Mouse (Mus musculus): ENCODE data around the gene Taf12. TPM values are rescaled to one million over a fixed set of nuclear protein-coding genes. Genes with fewer than 3 reads are reported as not detected.

The Taf12 gene
- total RNA-seq (2015): 40.8 and 41.2 TPM in 2 replicates
- 49.0 and 74.5 TPM in 2 replicates for total RNA-seq (2017)

- peak; percentile 81 for ATAC-seq (ENCODE audit: poor library complexity, severe bottlenecking)
Measured at GRCm38 (mm10) chr4:132274156-132274862, at the start of gene Taf12. TSS of gene Taf12 (plus strand) at chr4:132274375.

DNA sequence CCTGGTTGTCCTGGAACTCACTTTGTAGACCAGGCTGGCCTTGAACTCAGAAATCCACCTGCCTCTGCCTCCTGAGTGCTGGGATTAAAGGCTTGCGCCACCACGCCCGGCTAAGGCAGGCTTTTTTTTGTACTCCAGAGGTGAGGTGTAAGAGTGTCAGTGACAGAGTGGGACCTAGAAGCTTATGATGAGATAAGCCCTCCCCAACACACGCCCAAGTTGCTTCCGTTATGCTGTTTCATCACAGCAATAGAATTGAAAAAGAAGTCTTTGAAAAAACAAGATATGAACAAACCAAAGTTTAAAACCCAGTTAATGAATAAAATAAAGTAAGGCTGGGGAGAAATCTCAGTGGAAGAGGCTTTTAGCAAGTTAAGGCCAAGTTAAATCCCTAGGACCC is 43.8 kb upstream of the Taf12 start:
- ATAC-seq (ENCODE audit: poor library complexity, severe bottlenecking): no peak

- no peak for ATAC-seq (ENCODE audit: poor library complexity, severe bottlenecking)
Measured at GRCm38 (mm10) chr4:132234710-132235109, 39.5 kb upstream of the Taf12 start.

DNA sequence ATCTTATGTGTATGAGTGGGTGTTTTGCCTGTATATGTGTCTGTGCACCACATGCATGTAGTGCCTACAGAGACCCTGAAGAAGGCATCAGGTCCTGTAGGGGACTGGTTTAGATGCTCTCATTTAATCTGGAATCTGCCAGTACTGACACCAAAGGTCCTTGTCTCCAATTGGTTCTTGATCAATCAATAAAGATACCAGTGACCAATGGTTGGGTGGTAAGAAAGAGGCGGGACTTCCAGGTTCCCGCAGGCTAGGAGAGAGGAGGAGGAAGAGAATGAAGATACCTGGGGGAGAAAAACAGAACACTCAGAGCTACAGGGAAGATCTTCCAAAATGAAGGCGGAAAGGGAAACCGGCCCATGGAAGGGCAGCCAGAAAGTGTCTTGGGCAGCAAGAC is 35.8 kb upstream of the Taf12 start:
- ATAC-seq (ENCODE audit: poor library complexity, severe bottlenecking): no peak

GRCm38 (mm10) chr4:132240367-132240766 is 33.8 kb upstream of the Taf12 start:
- no peak for ATAC-seq (ENCODE audit: poor library complexity, severe bottlenecking)

GRCm38 (mm10) chr4:132241208-132241607 is 33.0 kb upstream of the Taf12 start:
- ATAC-seq (ENCODE audit: poor library complexity, severe bottlenecking): 0 out of 2 replicates have a peak, but pooled peaks have one; percentile 24

- no peak for ATAC-seq (ENCODE audit: poor library complexity, severe bottlenecking)
Measured at GRCm38 (mm10) chr4:132245643-132246042, 28.5 kb upstream of the Taf12 start.

DNA sequence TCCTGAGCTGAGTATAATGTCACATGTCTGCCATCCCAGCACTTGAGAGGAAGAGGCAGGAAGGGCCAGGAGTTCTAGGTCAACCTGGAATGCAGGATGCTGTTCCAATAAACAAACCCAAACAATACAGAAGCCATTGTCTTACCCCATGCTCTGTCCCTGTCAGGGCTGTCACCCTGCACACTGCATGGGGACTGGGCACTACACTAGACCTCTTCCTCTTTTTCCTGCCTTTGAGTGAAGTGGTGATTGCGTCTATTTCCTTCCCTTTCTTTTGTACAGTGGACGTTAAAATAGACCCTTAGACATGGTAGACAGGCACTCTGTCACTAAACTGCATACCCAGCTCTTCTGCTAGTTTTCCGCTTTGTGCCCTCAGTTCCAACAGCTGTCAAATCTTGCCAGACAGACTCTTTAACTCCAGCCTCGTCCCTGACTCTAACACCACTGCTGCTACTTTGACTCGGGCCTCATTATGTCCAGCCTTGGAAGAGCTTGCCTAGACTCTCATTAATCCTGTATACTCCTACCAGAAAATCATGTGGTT is 26.7 kb upstream of the Taf12 start:
- peak; percentile 99 for ATAC-seq (ENCODE audit: poor library complexity, severe bottlenecking)

DNA sequence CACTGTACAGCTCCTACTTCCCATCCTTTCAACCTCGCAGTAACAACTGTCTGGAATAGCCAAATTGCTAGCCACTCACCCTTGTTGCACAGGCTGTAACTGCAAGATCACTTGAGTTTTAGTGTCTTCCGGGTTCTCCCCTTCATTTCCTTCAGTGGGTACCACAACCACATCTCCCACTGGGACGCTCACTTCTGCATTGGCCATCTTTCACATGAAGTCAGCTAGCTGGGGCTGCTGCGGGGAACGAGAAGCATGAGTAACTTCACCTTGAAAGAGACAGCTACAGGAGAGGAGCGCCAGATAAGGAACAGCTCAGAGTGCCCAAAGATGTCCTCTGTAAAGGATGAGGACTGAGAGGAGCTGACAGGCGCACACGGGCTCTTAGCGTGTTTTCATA is 22.6 kb upstream of the Taf12 start:
- no peak for ATAC-seq (ENCODE audit: poor library complexity, severe bottlenecking)

DNA sequence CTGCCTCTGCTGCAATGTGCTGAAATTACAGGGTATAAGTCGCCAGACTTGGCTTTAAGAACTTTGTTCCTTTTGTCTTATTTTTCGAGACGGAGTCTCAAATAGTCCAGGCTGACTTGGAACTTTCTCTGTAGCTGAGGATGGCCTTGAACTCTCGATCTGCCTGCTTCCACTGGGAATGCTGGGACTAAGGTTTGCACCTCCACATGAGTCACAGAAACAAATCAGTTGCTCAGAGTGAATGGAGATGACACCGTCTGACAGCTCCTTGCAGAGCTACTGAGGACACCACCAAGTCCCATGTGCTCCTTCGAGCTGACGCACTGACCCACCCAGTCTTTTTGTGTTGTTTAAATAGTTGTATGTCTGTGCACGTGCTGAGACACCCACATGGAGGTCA is 21.0 kb upstream of the Taf12 start:
- no peak for ATAC-seq (ENCODE audit: poor library complexity, severe bottlenecking)

DNA sequence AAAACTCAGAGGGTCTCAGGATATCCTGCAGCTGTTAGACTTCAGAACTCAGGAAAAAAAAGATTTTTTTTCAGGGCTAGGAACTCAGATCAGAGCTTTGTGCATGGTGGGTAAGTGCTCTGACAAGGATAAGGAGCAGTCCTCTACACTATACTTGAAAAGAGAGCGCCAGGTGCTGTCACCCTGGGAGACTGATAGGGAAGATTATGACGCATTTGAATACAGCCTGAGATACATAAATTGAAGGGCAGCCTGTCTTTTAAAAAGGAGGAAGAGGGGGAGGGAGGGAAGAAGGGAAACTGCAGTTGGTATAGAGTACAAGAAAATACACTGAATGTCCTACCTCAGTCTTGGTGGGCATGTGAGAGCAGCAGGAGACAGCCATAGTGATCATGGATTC is 20.6 kb upstream of the Taf12 start:
- no peak for ATAC-seq (ENCODE audit: poor library complexity, severe bottlenecking)

GRCm38 (mm10) chr4:132254986-132255385 is 19.2 kb upstream of the Taf12 start:
- ATAC-seq (ENCODE audit: poor library complexity, severe bottlenecking): no peak

GRCm38 (mm10) chr4:132256384-132256783 is 17.8 kb upstream of the Taf12 start:
- no peak for ATAC-seq (ENCODE audit: poor library complexity, severe bottlenecking)

DNA sequence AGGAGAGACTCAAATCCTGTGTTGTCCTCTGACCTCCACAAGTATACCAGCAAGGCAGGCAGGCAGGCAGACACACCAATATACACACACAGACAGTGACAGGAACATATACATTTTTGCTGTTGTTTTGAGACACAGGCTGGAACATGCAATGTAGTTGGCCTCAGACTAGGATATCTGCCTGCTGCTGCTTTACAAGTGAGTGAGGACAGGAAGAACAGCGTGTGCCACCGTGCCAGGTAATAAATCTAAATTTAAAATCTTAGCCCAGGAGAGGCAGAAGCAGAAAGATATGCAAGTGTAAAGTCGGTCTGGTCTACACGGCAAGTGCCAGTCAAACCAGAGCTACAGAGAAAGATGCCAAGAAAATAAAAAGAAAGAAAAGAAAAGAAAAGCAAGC is 14.9 kb upstream of the Taf12 start:
- ATAC-seq (ENCODE audit: poor library complexity, severe bottlenecking): no peak

DNA sequence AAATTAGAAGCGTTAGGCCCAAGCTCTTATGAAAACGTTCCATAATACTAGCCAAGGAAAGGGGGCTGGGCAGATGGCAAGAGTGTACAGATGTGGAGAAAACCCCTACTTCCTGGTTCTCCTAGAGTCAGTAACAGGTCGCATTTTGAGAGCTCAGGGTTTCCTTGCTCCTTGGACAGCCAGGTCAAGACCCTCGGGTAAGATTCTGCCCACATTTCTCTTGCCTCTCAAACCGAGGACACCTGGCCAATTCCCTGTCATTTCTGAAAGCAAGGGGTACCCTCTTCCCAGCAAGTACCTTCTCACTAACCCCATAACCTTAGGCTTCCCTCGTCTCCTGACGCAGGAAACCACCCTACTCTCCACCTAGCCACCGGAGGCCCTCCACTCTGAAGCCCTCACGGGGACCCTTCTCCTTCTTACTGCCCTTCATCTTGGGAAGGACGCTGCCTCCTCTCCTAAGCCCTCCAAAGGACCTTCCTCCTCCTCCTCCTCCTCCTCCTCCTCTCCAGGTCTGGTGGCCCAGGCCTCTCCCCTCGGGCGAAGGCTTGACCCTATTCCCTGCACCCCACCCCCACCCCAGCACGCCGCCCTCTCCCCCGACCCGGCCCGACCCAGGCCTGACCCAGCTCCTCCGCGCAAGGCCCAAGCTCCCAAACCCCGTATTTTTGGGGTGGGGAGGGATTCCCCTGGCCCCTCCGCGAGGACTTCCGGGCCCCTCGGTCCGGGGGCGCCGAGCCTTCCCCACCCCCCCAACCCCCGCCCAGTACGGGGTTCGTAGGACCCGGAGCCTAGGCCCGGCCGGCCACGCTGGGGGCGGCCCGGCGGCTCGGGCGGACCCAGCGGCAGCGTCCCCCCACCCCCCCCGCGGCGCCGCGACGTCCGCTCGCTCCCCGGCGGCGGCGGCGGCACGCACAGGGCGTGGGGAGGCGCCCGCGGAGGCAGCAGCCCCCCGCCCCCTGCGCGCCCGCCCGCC is 13.5 kb upstream of the Taf12 start:
- ATAC-seq (ENCODE audit: poor library complexity, severe bottlenecking): peak; percentile 84

- ATAC-seq (ENCODE audit: poor library complexity, severe bottlenecking): peak; percentile 75
Measured at GRCm38 (mm10) chr4:132261514-132262357, 12.4 kb upstream of the Taf12 start, which contains the start of gene Gmeb1. TSS of gene Gmeb1 (minus strand) at chr4:132261602.

DNA sequence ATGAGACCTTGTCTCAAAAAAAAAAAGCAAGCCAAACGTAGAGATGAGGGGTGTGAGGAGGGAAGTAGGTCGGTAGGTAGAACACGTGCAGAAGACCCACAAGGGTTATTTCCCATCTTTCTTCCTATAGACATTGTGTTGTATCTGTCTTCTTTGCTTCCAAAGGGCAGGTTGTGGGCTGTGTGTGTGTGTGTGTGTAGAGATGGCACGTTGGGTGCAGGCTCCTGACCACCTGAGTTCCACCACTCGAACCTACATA is 11.9 kb upstream of the Taf12 start:
- ATAC-seq (ENCODE audit: poor library complexity, severe bottlenecking): no peak

DNA sequence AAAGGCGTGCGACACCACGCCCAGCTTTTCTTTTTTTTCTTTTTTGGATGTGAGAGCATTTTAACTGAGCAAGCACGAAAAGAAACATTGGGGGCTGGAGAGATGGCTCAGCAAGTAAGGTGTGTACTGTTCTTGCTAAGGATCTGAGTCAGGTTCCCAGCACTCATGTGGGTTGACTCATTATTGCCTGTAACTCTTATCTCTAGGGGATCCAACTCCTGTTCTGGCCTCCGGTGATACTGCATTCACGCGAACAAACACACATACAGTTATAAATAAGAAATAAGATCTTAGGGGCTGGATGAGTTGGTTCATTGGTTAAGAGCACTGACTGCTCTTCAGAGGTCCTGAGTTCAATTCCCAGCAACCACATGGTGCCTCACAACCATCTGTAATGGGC is 10.9 kb upstream of the Taf12 start:
- no peak for ATAC-seq (ENCODE audit: poor library complexity, severe bottlenecking)

GRCm38 (mm10) chr4:132266835-132267349 is 7.3 kb upstream of the Taf12 start:
- ATAC-seq (ENCODE audit: poor library complexity, severe bottlenecking): no peak

DNA sequence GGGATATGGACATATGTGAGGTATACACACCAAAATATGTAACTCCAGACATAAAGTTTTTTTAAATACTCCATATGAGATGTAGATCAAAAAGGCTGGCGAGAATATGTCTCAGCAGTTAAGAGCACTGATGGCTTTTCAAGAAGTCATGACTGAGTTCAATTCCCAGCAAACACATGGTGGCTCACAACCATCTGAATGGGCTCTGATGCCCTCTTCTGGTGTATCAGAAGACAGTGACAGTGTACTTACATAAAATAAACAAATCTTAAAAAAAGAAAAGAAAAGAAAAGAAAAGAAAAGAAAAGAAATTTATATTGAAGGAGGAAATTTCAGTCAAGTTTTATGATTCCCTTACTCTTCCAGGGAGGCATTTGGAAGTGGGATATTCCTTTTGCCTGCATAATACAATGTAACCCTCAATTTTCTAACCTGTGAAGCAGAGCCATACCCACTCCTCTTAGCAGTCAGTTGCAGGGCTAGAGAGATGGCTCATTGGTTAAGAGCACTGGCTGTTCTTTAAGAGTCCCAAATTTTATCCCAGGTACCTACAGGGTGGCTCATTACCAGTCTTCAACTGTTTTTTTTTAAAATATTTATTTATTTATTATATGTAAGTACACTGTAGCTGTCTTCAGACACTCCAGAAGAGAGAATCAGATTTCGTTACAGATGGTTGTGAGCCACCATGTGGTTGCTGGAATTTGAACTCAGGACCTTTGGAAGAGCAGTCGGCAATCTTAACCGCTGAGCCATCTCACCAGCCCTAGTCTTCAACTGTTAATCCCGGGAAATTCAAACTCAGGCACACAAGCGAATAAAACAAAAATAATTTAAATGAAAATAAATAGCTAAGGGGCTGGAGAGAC is 5.1 kb upstream of the Taf12 start:
- ATAC-seq (ENCODE audit: poor library complexity, severe bottlenecking): peak; percentile 14

All from megakaryocyte, adult 5-6 weeks (primary cell).